Mouse (Mus musculus): Measurements from ENCODE around the gene Itga2. TPM values are rescaled to one million over a fixed set of nuclear protein-coding genes. Genes with fewer than 3 reads are reported as not detected.

The Itga2 gene
- total RNA-seq (2015) = 1.6 and 3.5 TPM in 2 replicates
- total RNA-seq (2017) = 2.4 TPM in 2 replicates

DNA sequence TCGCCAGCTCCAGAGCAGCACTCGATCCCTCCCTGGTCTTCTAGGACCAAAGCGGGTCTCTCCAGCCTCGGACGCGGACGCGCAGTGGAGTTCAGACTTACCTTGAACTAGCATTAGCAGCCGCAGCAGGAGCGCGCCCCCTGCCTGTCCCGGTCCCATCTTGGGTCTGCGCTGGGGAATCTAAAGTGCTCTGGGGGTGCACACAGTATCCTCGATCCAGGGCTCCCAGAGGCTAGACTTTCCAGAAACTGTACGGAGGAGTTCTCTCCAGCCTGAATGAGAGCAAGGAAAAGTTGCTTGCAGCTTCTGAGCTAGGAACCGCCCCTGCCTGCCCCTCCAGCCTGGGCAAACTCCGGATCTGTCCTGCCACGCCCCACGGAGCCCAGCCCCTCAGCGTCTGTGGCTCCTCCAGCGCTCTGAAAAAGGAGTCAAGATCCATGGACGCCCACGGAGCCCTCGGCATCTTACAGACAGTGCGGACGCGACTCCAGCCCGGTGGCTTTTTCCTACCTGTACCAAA is at the start of gene Itga2:
Gene Itga2, minus strand, starts transcription at position 326 of the 520 bp plus-strand sequence.
- peak; percentile 83 for ATAC-seq (ENCODE audit: poor library complexity, severe bottlenecking)

DNA sequence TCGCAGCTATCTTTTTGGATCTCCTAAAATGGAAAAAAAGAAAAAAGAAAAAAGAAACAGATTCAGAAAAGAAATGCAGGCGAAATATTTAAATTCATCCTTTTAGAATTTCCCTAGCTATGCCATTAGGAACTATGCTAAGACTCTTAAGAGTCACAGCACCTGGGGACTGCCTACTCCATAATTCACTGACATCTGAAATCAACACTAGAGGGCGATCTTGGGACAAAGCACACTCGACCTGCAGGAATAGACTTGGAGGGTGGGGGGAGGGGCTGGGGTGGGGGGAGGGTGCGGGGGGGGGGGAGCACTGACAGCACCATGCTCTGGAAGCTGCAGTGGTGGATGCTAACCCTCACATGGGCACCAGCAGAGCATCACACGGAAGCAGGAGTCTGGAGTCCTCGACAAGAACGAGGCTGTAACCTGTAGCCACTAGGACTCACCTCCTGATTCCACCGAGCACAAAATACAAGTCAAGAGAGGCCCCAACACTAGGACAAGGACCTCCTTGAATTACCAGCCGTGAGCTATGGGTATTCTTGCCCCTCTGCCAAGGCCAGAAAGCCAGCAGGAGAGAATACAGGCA is 49.0 kb upstream of the Itga2 start:
- 0 out of 2 replicates have a peak, but pooled peaks have one; percentile 55 for ATAC-seq (ENCODE audit: poor library complexity, severe bottlenecking)

DNA sequence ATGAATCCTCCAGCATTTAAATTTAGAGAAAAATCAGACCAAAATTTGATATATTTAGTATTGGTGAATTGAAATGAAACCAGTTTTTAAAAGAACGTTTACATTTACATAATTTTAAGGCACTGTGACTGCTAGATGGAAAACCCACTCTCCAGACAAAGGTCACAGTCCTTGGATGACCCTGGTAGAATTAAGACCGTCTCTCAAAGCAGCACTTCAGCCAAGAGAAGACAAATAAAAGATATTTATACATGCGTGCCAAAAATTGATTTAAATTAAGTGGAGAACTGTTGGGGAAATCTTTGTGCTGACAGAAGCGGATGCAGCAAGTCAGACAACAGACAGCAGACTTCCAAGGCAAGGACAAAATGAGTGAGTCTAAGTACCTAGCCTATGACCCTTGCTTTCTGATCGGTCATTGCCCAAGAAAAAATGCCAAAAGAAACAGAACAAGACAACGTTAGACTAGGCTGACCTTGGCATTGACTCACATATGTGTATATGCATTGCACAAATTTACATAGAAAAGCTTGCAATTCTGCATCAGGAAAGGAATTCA is 42.7 kb upstream of the Itga2 start:
- ATAC-seq (ENCODE audit: poor library complexity, severe bottlenecking) = no peak

DNA sequence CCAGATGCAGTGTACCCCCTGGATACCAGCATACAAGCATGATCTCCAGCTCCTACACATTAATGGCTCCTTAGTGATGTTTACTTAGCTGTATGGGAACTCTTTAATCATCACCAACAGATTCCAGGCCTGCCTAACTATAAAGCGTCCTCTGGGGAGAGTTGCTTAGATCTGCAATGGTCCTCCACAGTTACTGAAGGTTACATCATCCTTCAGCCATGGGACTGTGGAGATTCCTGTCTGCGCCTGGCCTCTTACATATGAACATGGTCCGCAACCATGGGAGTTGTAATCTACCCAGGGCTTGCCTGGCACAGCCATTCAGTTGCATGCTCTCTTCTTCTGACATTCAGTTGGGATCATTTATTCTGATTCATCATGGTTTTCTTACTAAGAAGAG is 40.0 kb upstream of the Itga2 start:
- ATAC-seq (ENCODE audit: poor library complexity, severe bottlenecking) = no peak

DNA sequence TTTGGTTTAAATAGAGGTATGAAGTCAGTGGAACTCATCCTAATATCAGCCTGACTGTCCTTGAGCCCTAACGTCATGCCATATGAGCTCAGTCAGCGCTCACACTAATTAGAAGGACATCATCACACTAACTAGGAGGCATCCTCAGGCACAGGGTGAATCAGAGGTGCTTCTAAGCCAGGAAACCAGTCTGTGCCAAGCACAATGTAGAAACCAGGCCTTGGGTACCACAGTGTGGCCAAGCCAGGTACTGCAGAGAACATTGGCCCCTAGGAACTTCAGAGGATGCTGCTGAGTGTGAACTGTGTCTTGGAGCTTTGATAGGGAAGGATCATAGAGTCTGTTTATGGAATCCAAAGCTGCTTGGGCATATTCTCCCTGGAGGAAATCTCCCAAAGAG is 32.3 kb upstream of the Itga2 start:
- peak; percentile 99 for ATAC-seq (ENCODE audit: poor library complexity, severe bottlenecking)

DNA sequence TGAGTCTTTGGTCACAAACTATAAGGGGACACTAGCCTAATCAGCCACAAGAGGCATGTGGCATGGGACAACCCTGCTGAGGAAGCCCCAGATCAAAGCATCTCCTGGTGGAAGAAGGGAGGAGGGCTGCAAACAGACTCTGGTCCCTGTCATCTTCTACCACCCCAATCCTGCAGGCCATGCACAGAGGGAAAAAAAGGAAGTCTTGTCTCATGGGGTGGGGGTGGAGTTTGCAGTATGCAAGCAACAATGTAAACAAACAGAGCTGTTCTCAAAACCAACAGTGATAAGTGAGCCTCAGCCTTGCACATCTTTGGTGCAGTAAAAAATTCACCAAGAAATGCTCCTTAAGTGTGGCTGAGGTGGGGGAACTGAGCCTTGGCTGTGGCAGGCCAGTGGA is 22.6 kb upstream of the Itga2 start:
- peak; percentile 53 for ATAC-seq (ENCODE audit: poor library complexity, severe bottlenecking)

DNA sequence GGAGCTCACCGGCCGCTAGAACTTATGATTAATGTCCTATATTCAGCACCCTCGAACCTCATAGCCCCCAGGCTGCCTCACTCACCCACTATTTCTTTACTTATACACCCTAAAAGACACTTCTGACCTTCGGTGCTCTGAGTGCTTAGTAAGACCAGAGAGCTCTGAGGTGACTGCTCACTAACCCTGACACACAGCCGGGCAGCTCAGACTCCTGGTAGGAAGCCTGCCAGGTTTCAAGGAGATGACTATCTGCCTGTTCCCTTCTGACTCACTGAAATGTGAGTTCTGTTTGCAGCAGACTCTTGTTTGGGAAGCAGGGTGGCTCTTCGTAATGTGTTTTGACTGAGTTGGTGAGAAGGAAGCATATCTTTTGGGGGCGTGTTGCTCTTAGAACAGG is 1.6 kb upstream of the Itga2 start:
- ATAC-seq (ENCODE audit: poor library complexity, severe bottlenecking) = no peak

DNA sequence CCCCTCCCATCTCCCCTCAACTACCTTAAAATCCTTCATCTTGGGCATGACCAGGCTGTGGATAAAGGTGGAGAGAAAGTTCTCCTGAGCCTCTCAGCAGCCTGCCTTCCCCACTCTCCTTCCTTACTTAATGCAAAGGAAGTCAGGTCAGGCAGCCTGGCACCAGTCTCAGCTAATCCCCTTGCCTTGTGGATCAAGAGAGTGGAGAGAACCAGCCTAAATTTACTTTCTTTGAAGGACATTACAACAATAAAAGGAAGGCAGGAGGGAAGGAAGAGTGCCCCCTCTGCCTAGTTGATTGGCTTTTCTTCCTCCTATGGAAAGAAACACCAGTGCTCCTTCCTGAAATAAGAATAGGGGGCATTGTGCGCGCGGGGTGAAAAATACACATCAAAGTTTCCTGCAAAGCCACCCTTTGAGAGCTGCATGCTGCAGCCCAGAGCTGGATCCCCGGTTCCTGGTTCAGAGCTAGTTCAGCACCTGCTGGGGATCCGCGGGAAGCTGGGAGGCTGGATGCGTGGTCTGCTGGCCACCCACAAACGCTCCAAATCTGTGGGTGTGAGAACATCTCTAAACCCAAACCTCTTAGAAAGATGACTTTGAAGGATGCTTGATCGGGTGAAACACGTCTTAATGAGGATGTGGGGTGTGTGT is 777 bp downstream of the Itga2 start:
- peak; percentile 15 for ATAC-seq (ENCODE audit: poor library complexity, severe bottlenecking)

DNA sequence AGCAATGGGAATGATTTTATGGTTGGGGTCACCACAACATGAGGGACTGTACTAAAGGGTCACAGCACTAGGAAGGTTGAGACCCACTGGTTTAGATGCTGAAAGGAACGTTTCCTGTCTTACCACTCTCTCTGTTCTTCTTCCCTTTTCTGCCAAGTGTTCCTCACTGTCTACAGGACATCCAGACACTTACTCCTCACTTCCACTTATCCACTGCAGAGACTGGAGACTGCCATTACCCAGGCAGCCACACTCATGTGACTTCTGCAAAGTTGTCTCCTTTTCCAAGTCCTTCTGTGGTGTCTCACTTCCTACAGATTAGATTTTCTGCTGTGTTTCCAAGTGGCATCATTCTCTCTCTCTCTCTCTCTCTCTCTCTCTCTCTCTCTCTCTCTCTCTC is 7.1 kb downstream of the Itga2 start:
- peak; percentile 80 for ATAC-seq (ENCODE audit: poor library complexity, severe bottlenecking)

DNA sequence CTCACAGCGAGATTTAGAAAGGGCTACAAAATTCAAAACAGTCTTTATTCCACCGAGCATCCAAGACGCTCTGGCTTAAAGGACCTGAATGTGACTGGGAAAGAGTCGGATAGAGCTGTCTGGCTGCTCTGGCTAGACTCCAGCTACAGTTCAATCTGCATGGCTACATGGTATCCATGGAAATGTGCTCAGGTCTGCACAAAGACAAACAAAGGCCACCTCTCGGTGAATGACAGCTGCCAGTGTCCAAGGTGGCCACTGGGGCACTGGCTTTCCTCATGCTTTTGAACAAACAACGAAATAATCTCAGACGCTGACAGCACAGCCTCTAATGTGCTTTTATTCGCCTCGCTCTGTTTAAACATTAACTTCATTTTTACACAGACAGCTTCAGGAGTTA is 8.6 kb downstream of the Itga2 start:
- no peak for ATAC-seq (ENCODE audit: poor library complexity, severe bottlenecking)

DNA sequence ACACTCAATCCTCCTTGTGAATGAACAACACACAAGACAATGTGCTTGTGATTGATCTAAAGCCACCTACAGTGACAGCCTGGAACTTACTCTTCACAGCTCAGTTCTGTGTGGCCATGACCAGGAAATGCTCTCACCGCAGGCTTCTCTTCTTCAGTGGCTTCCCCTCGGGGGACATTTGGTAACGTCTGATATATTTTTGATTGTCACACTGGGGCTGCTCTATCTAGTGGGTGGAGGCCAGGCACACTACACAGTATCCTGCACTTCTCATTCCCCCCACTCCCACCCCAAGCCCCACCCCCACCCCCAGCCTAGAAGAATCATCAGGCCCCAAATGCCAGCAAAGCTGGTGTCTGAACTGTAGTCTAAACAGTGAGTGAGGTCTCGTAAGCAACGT is 16.1 kb downstream of the Itga2 start:
- ATAC-seq (ENCODE audit: poor library complexity, severe bottlenecking) = peak; percentile 82

DNA sequence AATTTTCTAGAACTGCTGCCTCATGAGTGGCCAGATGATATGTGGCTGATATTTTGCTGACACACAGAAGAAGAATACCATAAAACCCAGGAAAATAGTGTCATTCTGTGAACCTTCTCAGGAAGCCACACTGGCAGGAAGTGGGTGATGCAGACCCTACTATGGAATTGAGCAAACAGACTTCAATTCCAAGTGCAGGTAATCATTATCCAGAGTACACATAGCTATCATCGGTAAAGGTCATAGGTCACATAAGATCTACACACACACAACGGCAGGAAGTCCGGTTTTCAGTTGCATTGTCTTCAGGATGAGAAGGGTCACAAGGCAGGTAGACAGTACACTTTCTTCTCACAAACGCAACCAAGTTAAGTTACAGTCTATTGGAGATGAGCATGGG is 16.9 kb downstream of the Itga2 start:
- no peak for ATAC-seq (ENCODE audit: poor library complexity, severe bottlenecking)

DNA sequence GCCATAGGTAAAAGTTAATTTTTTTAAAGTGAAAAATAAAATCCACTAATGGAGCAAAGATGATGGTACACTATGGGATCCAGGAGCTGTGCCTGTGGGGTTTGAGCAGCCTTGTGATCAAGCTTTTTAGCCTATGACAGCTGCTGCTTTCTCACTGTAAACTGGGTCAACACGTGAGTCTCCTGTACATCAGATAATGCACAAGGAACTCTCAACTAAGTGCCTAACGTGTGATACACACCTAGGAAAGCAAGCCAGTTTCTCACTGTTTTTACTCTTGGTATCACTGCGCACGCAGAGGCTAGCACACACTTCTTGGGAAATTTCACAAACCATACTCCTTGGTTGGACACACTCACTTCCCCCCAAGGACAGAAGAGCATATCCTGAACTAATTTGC is 17.3 kb downstream of the Itga2 start:
- no peak for ATAC-seq (ENCODE audit: poor library complexity, severe bottlenecking)

DNA sequence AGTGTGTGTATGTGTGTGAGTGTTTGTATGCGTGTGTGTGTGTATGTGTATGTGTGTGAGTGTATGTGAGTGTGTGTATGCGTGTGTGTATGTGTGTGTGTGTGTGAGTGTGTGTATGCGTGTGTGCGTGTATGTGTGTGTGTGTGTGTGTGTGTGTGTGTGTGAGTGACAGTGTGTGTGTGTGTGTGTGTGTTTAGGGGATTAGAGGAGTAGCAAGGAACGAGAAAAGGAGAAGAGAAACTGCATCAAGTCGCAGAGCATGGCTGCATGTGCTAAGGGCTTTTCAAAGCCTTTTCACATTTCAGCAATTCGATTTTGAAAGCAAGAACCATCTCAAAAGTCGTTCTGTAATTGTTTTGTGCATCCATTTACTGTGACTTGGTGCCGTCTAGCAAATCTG is 21.3 kb downstream of the Itga2 start:
- peak; percentile 43 for ATAC-seq (ENCODE audit: poor library complexity, severe bottlenecking)

DNA sequence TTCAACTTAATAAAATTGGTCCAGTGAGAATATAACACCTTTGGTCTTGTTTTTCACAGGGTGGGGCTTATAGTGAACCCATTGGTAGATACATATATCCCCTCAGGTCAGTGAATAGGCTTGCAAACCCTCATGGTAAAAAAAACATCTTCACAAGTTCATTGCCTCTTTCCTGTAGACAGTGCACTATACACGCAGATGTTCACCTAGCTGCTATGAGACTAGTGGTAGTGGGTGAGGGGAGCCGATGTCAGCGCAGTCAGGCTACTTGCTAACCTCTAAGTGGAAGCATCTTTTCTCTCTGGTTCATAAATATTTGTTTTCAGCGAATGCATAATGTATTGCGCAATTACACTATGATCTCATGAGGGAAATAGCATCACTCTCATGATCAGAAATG is 22.4 kb downstream of the Itga2 start:
- peak; percentile 43 for ATAC-seq (ENCODE audit: poor library complexity, severe bottlenecking)

DNA sequence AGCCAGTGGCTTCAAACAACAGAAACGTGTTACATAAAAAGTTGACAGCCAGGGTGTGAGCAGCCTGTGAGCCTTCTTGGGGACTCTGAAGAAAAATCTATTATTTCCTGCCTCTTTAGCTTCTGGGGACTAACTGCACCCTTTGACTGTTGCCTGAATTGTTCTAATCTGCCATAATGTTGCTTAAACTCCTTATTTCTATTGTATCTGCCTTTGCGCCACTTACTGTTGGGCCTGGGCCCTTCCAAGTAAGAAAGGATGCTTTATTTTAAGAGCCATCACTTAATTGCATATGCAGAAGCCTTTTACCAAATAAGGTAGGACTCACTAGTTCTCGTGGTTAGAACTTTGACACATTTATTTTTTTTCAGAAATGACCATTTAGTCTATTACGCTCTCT is 24.0 kb downstream of the Itga2 start:
- peak; percentile 22; the same call in 1 of the 2 replicates for ATAC-seq (ENCODE audit: poor library complexity, severe bottlenecking)

DNA sequence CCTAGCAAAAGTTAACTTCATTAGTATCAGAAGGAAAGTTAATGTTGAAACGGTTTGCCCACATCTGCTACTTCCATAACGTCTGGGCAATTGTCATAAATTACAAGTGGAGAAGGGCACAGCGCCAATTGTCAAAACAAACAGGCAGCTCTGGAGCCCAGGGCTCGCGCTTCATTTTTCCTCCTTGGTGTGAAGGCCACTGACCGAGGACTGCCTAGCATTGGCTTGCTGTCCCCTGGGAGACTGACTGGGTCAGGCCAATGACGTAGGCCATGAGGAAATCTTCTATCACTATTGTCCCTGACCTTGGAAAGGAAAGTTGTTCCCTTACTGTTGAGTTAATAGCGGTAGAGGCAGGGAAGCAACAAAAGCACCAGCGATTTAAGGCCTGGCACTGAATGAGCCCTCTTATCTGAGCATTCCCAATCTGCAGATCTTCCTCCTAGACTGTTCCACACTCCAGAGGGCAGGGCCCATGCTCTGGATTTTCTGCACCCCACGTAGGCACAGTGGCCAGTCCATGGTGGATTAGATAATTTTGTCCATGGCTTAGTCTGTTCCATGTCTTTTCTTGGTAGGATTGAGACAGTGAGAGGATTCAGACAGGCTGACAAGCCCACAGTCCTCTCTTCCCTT is 35.0 kb downstream of the Itga2 start:
- ATAC-seq (ENCODE audit: poor library complexity, severe bottlenecking) = no peak

DNA sequence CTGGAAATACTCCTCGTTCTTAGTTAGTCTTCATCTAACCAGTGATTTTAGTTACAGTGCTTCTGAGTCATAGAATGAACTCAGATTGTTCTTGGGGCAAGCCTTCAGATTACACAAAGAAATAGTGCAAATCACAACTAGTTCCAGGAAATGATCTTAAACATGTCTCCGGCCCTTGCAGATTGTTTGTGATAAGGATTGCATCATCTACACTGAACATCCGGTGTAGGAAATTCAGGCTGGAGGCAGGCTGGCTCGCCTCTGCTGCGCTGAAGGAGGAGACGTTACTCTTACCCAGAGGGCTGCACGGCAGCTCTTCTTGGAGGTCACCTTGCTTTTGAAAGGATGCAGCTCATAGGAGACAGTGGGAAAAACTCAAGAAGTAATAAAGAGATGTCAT is 36.0 kb downstream of the Itga2 start:
- ATAC-seq (ENCODE audit: poor library complexity, severe bottlenecking) = peak; percentile 70

DNA sequence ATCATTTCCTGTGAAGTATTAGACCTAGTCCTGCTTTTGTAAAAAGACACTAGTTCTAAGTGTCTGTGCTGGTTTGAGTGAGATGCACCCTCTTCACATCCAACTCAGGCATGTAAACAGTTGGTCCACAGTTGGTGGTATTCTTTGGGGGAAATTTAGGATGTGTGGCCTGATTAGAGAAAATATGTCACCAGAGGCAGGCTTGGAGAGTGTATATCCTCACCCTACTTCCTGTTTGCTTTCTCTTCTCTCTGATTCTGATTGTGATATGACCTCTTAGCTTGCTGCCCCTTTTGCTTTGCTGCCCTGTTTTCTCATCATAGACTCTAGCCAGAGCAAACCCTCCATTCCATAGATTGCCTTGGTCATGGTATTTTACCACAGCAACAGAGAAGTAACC is 37.2 kb downstream of the Itga2 start:
- peak; percentile 11; the same call in 1 of the 2 replicates for ATAC-seq (ENCODE audit: poor library complexity, severe bottlenecking)

DNA sequence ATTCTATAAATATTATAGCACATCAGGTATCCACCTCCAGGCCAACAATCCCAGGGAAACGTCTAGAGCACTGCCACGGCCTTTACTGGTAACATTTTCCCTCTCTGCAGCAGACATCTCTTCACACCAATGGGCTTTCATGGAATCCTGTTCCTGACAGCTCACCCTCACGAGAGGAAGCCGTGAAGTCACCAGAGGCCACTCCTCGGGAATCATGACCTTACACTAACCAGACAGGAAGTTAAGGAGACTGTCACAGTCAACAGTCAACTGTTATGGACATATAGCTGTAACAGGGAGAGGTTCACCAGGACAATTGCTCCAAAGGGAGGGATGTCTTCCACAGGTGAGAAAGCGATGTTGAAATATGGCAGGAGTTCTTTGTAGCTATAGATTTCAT is 40.2 kb downstream of the Itga2 start:
- ATAC-seq (ENCODE audit: poor library complexity, severe bottlenecking) = no peak

DNA sequence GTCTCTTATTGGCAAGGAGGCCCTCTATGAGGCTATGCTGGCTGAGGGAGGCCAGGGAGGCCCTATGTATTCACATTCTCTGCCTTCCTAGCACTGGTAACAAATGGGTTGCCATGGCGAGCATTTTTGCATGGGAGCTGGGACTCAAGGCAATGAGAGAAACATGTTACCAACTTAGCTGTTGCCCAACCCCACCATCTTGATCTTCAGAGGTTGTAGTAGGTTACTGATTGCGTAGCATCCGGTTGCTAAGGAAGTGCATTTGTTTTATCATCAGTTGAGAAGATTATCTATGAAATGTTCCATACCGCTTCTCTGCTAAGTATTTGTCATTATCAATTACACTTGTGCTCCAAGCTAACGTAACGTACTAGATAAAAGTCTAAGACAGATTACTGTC is 44.2 kb downstream of the Itga2 start:
- ATAC-seq (ENCODE audit: poor library complexity, severe bottlenecking) = peak; percentile 58

DNA sequence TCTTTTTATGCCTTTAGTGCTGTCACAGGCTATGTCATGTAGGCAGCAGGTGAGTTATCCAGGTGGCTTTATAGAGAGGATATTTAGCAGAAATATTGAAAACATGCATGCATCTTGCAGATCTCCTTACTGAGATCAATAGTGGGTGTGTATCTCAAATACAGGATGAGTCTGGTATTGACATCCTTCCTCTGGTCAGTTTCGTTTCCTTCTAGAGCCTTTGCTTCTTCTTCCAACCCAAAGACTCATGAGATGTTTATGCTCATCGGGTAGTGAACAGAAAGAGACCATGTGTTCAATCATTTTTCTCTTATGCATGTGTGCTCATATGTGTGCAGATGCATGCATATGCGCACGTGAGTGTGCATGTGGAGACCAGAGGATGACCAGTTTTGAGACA is 44.6 kb downstream of the Itga2 start:
- peak; percentile 67 for ATAC-seq (ENCODE audit: poor library complexity, severe bottlenecking)
